Mouse (Mus musculus): ENCODE measurements around the gene Chrng.

DNA sequence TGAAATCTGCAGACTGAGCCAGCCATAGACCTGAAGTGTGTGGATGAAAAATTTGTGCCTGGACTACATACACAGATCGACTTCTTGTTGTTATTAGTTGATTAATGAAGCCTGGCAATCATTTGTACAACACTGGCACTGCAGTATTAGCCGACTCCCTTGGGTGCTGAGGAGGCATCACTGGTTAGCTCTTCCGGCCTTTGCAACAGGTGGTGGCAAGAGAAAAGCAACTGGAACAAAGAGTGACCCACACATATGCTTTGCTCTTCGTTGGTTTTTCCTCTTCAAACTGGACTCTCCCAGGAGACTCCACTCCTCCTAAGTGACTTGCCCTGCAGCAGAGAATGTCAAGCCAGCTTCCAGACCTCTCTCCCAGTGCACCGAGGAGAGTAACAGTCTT, 678 bp upstream of the Chrng start:
- TF ChIP-seq POLR2A (IDR thresholded peaks at IDR 0.05; ENCODE audit: control insufficient read depth, low read depth, low read length) (no peak), CTCF (IDR thresholded peaks at IDR 0.05; ENCODE audit: control insufficient read depth, insufficient read depth, insufficient replicate concordance, low read depth, low read length) (no peak)

Measured in testis, adult 2 months (tissue).